Mouse (Mus musculus): ENCODE measurements around the gene Mslnl. TPM values are rescaled to one million over a fixed set of nuclear protein-coding genes. Genes with fewer than 3 reads are reported as not detected.

Gene Mslnl
- polyA plus RNA-seq, 2 experiments, result not detected

DNA sequence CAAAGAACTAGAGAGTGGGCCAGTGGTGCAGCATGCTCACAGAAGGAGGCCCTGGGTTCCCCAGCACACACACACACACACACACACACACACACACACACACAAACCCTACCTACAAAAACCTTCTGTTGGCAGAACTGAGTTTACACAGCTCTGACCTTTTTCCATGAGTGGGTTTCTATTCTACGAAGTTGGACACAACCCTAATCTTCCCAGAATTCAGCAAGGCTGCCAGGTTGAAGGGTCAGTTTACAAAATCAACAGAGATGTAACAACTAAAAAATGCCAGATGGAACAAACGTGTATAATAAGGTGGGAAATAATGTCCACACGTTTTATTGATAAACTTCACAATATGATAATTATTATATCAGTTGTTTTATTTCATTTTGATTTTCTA, 21.8 kb downstream of the Mslnl start:
- H3K9ac ChIP-seq (replicated peaks), result no peak overlapping the region
- TF ChIP-seq CTCF (IDR thresholded peaks at IDR 0.05; ENCODE audit: low read depth), result no peak
- no peak for TF ChIP-seq EP300 (IDR thresholded peaks at IDR 0.05; ENCODE audit: low read depth)
- no peaks in the 10 kb centered on the region for H3K36me3 ChIP-seq (replicated peaks; ENCODE audit: control insufficient read depth, insufficient read depth, low read depth)
- no peak overlapping the region for H3K4me3 ChIP-seq (ENCODE audit: insufficient read depth in 1 of 2, low read depth in 2 of 2, low read length in 2 of 2)
- no peaks in the 10 kb centered on the region for H3K4me1 ChIP-seq (replicated peaks; ENCODE audit: control insufficient read depth in 2 of 2, insufficient read depth in 2 of 2, low read length in 1 of 2)
- no peak overlapping the region for H3K27ac ChIP-seq
- H3K9me3 ChIP-seq (ENCODE audit: control insufficient read depth, low read length), result no peaks in the 10 kb centered on the region
- H3K4me2 ChIP-seq (ENCODE audit: low read depth), result no peak overlapping the region
- 39% methylated on average over 3 of the region's 3 CpGs for WGBS (ENCODE audit: insufficient replicate concordance)
- no peak for ATAC-seq (ENCODE audit: insufficient read depth)
- DNase-seq (ENCODE audit: low read depth in 3 of 3, low spot score in 3 of 3), result no peak
- no peaks in the 10 kb centered on the region for H3K27me3 ChIP-seq (ENCODE audit: control insufficient read depth, insufficient read depth, low read length)

DNA sequence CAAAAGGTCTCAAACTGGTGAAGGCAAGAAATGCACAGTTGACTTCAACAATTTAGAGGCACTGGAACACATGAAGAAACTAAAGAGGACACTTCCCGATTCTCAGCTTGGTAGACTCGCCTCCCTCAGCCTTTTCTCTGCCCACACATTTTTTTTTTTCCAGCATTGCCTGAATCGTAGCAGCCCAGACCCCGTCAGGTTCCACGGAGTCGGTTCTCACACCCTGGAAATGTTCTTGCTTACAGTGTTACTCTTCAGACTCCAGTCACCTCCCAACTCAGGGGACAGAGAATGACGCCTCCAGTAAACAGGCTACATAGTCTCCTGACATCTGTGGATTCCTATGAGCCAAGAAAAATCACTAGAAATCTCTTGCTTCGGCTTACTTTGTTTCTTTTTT, 24.3 kb downstream of the Mslnl start:
- no peak for DNase-seq (ENCODE audit: low read depth in 3 of 3, low spot score in 3 of 3)
- no peaks in the 10 kb centered on the region for H3K4me1 ChIP-seq (replicated peaks; ENCODE audit: control insufficient read depth in 2 of 2, insufficient read depth in 2 of 2, low read length in 1 of 2)
- H3K9ac ChIP-seq (replicated peaks), result no peak overlapping the region
- H3K27me3 ChIP-seq (ENCODE audit: control insufficient read depth, insufficient read depth, low read length), result no peaks in the 10 kb centered on the region
- no peak overlapping the region for H3K4me3 ChIP-seq (ENCODE audit: insufficient read depth in 1 of 2, low read depth in 2 of 2, low read length in 2 of 2)
- ATAC-seq (ENCODE audit: insufficient read depth), result no peak
- 55% methylated on average over 8 of the region's 8 CpGs for WGBS (ENCODE audit: insufficient replicate concordance)
- no peak overlapping the region for H3K4me2 ChIP-seq (ENCODE audit: low read depth)
- H3K9me3 ChIP-seq (ENCODE audit: control insufficient read depth, low read length), result no peaks in the 10 kb centered on the region
- TF ChIP-seq CTCF (IDR thresholded peaks at IDR 0.05; ENCODE audit: low read depth), result no peak
- no peak for TF ChIP-seq EP300 (IDR thresholded peaks at IDR 0.05; ENCODE audit: low read depth)
- no peaks in the 10 kb centered on the region for H3K36me3 ChIP-seq (replicated peaks; ENCODE audit: control insufficient read depth, insufficient read depth, low read depth)
- no peak overlapping the region for H3K27ac ChIP-seq

DNA sequence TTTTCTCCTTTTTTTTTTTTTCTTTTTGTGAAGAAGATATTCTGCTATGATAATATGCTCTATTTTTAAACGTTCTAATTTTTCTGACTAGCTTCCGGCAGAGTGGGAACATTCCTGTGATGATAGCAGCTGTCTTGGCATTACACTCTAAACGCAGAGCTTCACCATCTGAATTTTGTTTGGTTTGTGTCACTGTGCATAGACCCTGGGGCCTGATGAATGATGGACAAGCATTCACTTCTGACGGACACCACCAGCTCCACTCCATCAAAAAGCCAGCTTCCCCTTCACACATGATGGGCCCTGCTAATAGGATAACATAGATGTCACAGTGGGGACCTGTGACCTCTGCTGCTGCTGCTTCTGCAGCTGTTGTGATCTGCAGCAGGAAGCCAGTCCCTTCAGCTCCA, 25.7 kb downstream of the Mslnl start:
- ATAC-seq (ENCODE audit: insufficient read depth) (no peak), DNase-seq (ENCODE audit: low read depth in 3 of 3, low spot score in 3 of 3) (no peak)
- no peaks in the 10 kb centered on the region for H3K4me1 ChIP-seq (replicated peaks; ENCODE audit: control insufficient read depth in 2 of 2, insufficient read depth in 2 of 2, low read length in 1 of 2)
- H3K9me3 ChIP-seq (ENCODE audit: control insufficient read depth, low read length), result no peaks in the 10 kb centered on the region
- no peak for TF ChIP-seq EP300 (IDR thresholded peaks at IDR 0.05; ENCODE audit: low read depth)
- no peak overlapping the region for H3K4me3 ChIP-seq (ENCODE audit: insufficient read depth in 1 of 2, low read depth in 2 of 2, low read length in 2 of 2)
- H3K36me3 ChIP-seq (replicated peaks; ENCODE audit: control insufficient read depth, insufficient read depth, low read depth), result no peaks in the 10 kb centered on the region
- H3K27me3 ChIP-seq (ENCODE audit: control insufficient read depth, insufficient read depth, low read length), result no peaks in the 10 kb centered on the region
- no peak overlapping the region for H3K27ac ChIP-seq
- WGBS (ENCODE audit: insufficient replicate concordance), result 50% methylated on average over 4 of the region's 4 CpGs
- no peak overlapping the region for H3K9ac ChIP-seq (replicated peaks)
- no peak overlapping the region for H3K4me2 ChIP-seq (ENCODE audit: low read depth)

DNA sequence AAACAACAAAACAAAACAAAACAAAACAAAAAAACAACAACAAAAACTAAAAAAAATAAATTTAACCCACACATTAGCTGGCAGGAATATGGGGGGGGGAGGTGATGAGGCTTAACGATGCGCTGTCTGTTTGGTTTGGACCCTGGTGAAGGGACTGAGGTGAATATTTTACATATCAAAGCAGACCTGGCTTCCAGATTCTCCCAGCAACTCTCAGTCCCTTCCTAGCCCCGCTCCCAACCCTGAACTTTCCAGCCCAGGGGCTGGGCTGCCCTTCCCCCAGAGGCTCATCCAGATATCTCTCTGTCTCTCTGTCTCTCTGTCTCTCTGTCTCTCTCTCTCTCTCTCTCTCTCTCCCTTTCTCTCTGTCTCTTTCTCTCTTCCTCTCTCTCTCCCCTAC, 26.7 kb downstream of the Mslnl start:
- Histone ChIP-seq H3K27ac (no peak overlapping the region), H3K36me3 (replicated peaks; ENCODE audit: control insufficient read depth, insufficient read depth, low read depth) (no peaks in the 10 kb centered on the region), H3K4me1 (replicated peaks; ENCODE audit: control insufficient read depth in 2 of 2, insufficient read depth in 2 of 2, low read length in 1 of 2) (no peaks in the 10 kb centered on the region), H3K27me3 (ENCODE audit: control insufficient read depth, insufficient read depth, low read length) (no peaks in the 10 kb centered on the region), H3K9me3 (ENCODE audit: control insufficient read depth, low read length) (no peaks in the 10 kb centered on the region), H3K4me3 (ENCODE audit: insufficient read depth in 1 of 2, low read depth in 2 of 2, low read length in 2 of 2) (no peak overlapping the region), H3K9ac (replicated peaks) (no peak overlapping the region), H3K4me2 (ENCODE audit: low read depth) (no peak overlapping the region)
- ATAC-seq (ENCODE audit: insufficient read depth), result no peak
- WGBS (ENCODE audit: insufficient replicate concordance), result 9% methylated on average over 3 of the region's 3 CpGs
- TF ChIP-seq CTCF (IDR thresholded peaks at IDR 0.05; ENCODE audit: low read depth), result no peak
- no peak for TF ChIP-seq EP300 (IDR thresholded peaks at IDR 0.05; ENCODE audit: low read depth)
- no peak for DNase-seq (ENCODE audit: low read depth in 3 of 3, low spot score in 3 of 3)

DNA sequence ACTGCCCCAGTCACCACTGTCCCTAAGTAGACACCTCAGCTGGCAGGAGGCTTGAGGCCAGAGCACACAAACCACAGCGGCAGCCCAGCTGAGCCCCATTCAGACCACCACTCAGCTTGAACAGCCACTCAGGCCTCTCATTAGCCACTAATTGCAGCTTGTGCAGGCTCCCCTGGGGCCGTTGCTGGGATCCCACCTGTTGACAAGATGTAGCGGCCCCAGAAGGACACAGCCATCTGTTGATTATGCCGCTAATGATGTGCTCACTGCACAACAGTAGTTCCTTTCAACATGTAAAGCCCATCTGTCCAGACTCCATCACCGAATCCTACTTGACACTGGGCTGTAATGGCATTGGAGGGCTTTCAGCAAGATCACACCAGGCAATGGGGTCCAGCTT, 30.0 kb downstream of the Mslnl start:
- Histone ChIP-seq H3K27me3 (ENCODE audit: control insufficient read depth, insufficient read depth, low read length) (peaks cover 3% of the 10 kb centered on the region; the same call in 1 of the 2 replicates), H3K9ac (replicated peaks) (no peak overlapping the region), H3K4me3 (ENCODE audit: insufficient read depth in 1 of 2, low read depth in 2 of 2, low read length in 2 of 2) (no peak overlapping the region), H3K36me3 (replicated peaks; ENCODE audit: control insufficient read depth, insufficient read depth, low read depth) (no peaks in the 10 kb centered on the region), H3K9me3 (ENCODE audit: control insufficient read depth, low read length) (no peaks in the 10 kb centered on the region), H3K27ac (no peak overlapping the region), H3K4me1 (replicated peaks; ENCODE audit: control insufficient read depth in 2 of 2, insufficient read depth in 2 of 2, low read length in 1 of 2) (no peaks in the 10 kb centered on the region), H3K4me2 (ENCODE audit: low read depth) (no peak overlapping the region)
- WGBS (ENCODE audit: insufficient replicate concordance), result 57% methylated on average over 5 of the region's 5 CpGs
- DNase-seq (ENCODE audit: low read depth in 3 of 3, low spot score in 3 of 3) (no peak), ATAC-seq (ENCODE audit: insufficient read depth) (no peak)
- TF ChIP-seq EP300 (IDR thresholded peaks at IDR 0.05; ENCODE audit: low read depth) (no peak), CTCF (IDR thresholded peaks at IDR 0.05; ENCODE audit: low read depth) (no peak)

All from liver, embryonic 14.5 days (tissue).